Mouse (Mus musculus): Measurements from ENCODE around the gene Gm17949.

GRCm38 (mm10) chr17:56995046-56995445 lies 16.2 kb upstream of the Gm17949 start:
- TF ChIP-seq CTCF (IDR thresholded peaks at IDR 0.05; ENCODE audit: low read depth) (no peak), EP300 (IDR thresholded peaks at IDR 0.05; ENCODE audit: low read depth) (no peak)

All from heart, postnatal 0 days (tissue).